Mouse (Mus musculus): ENCODE measurements around the gene Fmnl1.

The Fmnl1 gene

DNA sequence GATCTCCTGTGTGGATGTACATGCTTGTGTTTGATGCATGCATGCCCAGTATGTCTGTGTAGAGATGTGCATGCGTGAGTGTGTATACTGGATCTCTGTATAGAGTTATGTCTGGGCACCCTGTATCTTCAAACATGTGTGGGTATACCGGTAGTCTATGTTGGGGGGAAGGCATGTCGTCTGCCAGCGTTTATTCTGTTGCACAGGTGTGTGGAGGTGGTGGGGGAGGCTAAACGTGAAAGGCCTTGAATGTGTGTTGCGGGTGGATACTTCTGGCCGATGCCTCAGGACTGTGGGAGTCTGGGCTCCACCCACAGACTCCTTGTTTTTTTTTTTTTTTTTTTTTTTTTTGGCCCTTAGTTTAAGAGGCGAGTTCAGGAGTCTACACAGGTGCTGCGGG, 10.4 kb downstream of the Fmnl1 start:
- no peak for DNase-seq (ENCODE audit: low read depth, low spot score)

DNA sequence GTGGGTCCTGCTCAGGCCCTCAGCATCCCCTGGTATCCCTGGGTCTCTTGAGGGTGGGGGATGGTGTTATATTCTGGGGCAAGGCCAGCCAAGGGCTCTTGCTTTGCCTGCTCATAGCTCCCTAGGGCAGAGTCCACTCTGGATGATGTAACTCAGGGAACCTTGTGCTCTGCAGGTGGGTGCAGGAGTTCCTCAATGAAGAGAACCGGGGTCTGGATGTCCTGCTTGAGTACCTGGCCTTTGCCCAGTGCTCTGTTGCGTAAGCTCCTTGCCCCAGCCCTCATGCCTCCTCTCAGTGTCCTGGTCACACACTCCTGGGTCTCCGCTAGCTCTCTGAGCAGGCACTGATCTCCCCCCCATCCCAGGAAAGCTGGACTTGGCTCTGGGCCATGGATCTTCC, 11.0 kb downstream of the Fmnl1 start:
- no peak for DNase-seq (ENCODE audit: low read depth, low spot score)

DNA sequence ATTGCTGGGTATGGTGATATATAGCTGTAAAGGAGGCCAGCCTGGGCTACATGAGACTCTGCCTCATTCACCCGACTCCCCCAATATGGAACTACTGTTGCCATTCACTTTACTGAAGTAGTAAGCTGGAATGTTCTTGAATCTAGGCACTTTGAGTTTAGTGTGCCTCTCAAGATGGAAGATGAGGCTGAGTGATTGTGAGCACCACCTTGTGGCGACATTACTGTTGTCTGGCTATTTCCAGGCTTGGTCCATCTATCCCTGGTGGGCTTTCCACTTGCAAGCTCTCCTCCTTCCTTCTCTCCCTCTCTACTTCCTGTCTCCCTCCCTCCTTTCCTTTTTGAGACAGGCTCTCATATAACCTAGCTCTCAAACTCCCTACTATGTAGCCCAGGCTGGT, 14.0 kb downstream of the Fmnl1 start:
- no peak for DNase-seq (ENCODE audit: low read depth, low spot score)

DNA sequence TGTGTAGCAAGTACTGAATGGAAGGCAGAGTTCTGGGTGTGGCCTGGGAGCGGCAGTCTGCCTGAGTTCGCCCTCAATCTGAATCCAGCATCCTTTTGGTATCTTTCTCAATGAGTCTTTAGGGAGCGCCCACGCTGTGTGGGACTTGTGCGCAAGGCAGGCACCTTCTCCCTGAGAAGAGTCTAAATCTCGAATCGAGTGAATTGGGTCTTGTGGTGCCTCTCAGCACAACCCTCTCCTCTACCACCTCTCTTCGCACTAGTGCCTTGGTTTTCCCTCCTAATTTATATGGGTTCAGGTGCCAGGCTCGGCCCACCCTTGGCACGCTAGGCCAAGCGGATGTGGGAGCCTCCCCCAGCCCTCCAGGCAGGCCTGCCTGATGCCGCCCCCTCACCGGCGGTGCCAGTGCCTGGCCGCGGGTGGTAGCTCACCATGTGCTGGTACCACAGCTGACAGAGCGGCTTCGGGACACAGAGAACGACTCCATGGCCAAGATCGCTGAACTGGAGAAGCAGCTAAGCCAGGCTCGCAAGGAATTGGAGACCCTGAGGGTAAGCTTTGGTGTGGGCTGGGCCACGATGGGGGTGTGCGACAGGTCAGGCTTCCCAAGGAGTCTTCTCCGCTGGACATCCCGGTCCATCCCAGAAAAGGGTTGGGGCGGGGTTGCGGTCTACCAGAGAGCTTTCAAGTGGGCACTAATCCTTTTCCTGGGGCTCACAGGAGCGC, 21.5 kb downstream of the Fmnl1 start:
- DNase-seq (ENCODE audit: low read depth, low spot score): no peak

DNA sequence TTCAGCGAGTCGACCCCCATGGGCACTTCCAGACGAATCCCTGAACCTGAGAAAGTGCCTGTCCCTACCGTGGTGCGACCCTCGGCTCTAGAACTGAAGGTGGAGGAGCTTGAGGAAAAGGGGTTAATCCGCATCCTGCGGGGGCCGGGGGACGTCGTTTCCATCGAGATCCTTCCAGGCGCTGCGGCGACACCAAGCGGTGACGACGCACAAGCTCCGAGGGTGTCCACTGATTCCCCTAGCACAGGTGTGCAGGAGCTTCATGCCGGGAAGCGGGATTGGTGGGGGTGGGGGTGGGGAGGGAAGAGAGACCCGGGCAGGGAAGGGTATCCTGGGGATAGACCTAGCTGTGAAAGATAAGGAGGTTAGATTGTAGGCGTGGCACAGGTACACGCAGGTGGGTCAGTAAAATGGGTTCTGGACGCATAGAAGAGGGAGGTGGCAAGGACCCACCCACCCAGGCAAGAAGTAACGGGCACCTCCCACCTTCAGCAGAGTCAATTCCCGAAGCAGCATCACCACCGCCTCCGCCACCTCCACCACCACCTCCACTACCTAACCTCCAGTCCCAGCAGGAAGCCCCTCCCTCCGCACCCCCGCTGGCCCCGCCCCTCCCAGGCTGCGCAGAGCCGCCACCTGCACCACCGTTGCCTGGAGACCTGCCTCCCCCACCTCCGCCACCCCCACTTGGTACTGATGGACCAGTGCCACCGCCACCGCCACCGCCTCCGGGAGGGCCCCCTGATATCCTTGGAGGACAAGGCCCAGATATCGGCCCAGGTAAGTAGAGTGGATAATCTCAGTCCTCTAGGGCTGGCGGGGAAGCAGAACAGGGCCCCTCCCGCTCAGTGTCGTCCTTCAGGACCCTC, 22.3 kb downstream of the Fmnl1 start:
- no peak for DNase-seq (ENCODE audit: low read depth, low spot score)

DNA sequence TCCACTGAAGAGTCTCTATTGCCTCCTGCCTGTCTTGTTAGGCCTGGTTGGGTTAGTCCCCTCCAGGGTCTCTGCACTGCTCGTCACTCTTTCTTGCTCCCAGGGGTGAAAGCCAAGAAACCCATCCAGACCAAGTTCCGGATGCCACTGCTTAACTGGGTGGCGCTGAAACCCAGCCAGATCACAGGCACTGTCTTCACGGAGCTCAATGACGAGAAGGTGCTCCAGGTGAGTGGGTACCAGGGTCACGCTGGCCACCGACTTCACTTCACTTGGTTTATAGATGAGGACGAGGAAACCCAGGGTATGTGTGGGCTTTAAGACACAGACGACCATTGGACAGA, 22.9 kb downstream of the Fmnl1 start:
- no peak for DNase-seq (ENCODE audit: low read depth, low spot score)

DNA sequence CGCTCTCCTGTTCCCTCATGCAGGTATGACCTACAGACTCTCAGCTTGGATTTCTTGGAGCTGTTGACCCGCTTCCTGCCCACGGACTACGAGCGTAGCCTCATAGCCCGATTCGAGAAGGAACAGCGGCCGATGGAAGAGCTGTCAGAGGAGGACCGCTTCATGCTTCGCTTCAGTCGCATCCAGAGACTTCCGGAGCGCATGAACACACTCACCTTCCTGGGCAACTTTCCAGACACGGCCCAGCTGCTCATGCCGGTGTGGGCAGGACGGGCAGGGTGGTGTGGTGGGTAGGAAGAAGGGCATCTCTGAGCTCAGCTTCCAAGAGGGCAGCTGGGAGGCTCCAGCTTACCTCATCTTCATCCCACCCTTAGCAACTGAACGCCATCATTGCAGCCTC, 24.3 kb downstream of the Fmnl1 start:
- DNase-seq (ENCODE audit: low read depth, low spot score): no peak

DNA sequence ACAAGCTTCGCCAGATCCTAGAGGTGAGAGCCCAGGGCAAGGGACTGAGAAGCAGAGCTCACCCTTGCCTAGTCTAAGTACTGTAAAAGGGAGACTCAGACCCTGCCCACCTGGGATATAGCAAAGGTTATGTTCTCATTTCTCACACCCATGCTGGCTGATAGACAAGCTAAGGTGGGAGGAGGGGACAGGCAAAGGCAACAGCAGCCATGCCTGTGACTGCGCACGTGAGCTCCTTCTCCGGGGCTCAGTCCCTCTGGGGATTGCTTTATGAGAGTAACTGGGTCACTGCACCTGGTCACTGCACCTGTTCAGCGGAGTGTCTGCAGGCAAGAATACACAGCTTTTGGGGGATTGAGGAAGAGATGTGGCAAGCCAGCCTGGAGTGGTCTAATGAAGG, 24.7 kb downstream of the Fmnl1 start:
- no peak for DNase-seq (ENCODE audit: low read depth, low spot score)

DNA sequence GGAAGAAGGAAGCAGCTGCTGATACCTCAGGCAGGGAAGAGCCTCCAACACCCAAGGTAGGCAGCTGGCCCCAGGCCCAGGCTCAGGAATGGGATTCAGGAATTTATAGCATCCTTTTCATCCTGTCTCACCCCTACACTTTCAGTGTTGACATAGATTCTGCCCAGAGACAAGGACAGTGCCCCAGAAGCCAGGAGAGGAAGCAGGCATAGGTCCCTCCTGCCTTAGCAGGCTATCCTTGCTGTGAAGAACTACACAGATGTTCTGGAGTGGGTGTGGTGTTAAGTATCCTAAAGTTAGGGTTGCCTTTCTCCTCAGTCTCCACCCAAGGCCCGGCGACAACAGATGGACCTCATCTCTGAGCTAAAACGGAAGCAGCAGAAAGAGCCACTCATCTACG, 26.4 kb downstream of the Fmnl1 start:
- DNase-seq (ENCODE audit: low read depth, low spot score): no peak

DNA sequence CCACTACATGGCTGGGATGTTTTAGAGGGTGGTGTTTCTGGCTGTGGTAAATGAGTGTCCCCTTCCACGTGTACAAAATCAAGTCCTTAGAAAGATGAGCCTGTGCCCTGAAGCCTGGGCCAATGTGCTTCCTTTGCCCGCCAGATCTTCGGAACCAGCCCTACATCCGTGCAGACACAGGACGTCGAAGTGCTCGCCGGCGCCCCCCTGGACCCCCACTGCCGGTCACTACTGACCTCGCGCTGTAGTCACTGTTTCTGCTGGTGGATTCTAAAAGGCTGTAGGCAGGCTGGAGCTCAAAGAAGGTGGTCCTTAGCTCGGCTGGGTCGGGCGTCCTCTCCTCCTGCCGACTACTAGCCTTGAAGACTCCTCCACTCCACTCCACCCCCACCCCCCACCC, 27.4 kb downstream of the Fmnl1 start:
- no peak for DNase-seq (ENCODE audit: low read depth, low spot score)

DNA sequence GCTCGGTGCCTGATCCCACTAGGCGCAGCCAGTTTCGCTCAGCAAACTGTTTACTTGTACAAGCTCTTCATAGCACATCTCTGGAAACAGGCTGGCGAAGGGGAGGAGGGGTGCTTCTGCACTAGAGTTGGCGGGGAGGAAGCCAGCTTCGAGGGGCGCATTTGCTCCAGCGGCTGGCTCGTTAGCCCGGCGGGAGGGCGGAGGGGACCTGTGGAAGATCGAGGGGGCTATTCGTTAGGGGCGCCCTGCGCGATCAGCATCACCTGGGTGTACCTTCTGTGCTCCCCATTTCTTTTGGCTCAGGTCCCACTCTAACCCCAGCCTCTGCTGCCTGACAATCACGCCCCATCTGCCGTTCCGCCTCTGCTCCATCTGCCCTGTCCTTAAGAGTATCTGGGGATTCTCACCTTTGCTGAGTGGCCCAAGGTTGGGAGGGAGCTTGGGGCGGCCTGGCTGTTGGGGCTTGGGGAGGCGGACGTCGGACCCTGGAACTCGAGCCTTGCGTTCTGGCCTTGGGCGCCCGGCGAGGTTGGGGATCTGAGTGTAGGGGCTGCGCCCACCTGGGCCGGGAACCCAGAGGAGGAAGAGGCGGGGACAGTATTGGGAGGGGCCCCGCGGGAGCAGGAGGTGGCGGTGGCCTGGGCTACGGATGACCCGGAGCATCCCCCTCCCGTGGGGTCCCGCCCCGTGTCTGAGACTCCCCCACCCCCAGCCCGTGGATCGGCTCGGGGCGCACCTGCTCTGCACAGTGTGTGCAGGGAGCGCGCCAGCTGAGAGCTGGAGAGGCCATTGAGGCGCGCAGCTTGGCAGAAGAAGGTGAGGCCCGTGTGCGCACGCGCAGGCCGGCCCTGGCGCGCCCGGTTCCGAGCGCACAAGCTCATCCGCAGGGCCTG, 28.2 kb downstream of the Fmnl1 start:
- DNase-seq (ENCODE audit: low read depth, low spot score): no peak

DNA sequence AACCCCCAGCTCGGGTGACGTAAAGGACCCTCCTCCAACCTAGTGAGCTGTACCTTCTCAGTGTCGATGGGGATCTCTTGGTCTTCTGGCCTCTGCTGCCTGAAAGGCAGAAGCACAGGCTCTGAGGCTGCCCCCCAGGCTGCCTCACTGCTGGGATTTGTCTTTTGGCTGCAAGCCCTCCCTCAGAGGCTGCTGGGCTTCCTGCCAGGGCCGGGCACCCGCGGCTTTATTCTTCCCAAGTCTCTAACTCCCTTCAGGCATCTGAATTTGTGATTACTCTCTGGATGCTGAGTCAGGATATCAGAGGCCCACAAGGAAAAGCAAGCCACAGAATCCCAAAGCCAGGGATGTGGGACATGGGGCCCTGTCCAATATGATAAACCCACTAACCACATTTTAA, 30.8 kb downstream of the Fmnl1 start:
- no peak for DNase-seq (ENCODE audit: low read depth, low spot score)

DNA sequence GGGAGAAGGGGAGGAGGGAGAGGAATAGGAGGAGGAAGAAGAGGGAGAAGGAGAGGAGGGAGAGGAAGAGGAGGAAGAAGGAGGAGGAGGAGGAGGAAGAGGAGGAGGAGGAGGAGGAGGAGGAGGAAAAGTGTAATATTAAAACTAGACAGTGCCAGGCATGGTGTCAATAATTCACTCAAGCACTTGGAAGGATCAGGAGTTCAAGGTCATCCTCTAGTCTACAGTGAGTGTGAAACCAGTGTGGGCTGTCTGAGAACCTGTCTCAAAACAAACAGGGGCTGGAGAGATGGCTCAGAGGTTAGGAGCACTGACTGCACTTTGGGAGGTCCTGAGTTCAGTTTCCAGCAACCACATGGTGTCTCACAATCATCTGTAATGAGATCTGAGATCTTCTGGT, 31.5 kb downstream of the Fmnl1 start:
- no peak for DNase-seq (ENCODE audit: low read depth, low spot score)

DNA sequence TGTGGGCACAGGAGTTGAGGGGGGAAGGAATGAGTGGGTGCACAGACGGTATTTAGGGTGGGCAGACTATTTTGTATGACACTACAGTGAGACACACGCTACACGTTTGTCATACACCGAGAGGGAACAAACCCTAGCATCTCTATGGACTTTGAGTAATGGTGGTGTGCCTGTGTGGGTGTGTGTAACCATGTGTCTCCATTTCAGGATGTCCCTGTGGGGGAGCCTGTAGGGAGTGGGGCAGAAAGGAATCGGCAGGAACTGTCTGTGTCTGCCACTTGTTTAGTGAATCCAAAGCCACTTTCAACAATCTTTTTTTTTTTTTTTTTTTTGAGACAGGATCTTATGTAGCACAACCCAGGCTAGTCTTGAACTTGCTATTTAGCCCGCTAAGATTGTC, 35.3 kb downstream of the Fmnl1 start:
- no peak for DNase-seq (ENCODE audit: low read depth, low spot score)

DNA sequence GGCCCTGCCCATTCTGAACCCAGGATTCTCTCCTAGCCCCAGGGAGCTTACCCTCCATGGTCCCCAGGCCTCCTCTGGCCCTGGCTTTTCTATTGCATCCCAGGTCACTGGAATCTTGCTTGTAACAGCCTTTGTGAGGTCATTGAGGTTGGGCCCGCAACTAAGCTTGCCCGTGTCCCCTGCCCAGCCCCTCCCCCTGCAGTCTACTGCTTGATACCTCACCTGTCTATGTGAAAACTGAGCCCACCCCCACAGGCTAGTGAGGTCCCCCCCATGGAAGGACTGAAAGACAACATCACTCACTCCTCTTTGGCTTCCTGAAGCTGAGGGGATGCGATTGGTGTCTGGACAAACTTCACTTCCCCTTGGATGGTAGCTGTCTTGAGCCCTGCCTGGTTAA, 37.6 kb downstream of the Fmnl1 start, which contains the start of gene 1700023F06Rik:
1700023F06Rik (minus strand) TSS at position 101 of the 400 bp plus-strand sequence.
- no peak for DNase-seq (ENCODE audit: low read depth, low spot score)

DNA sequence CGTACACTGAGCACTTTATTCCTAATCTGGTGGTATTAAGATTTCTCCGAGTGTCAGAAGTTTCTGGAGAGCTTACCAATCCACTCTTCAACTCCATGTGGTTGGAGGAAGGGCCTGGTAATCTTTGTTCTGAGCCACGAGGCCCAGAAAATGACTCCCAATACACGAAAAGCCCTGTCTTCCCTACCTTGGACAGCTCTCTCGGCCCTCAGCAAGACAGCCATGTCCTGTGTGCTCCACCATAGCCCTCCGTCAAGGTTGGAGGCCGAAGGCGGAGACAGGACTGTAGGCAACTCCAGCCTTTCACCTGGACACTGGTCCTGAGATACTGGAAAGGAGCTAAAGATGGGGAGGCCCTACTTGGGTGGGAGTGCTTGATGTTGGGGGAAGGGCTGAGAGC, 39.4 kb downstream of the Fmnl1 start:
- no peak for DNase-seq (ENCODE audit: low read depth, low spot score)

DNA sequence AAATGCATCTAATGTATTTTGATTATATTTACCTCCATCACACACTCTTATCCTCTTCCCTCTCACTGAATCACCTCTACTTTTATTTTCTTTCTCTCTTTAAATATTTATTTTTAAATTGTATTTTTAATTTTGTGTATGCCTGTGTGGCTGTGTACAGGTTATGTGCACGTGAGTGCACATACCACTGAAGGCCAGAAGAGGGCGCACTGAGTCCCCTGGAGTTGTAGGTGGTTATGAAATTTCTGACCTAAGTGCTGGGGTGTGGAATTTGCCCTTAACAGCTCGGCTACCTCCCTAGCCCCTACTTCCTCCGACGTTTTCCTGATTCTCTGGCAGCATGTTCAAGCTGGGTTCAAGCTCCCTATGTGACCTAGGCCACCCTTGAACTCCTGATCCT, 42.8 kb downstream of the Fmnl1 start:
- DNase-seq (ENCODE audit: low read depth, low spot score): no peak

DNA sequence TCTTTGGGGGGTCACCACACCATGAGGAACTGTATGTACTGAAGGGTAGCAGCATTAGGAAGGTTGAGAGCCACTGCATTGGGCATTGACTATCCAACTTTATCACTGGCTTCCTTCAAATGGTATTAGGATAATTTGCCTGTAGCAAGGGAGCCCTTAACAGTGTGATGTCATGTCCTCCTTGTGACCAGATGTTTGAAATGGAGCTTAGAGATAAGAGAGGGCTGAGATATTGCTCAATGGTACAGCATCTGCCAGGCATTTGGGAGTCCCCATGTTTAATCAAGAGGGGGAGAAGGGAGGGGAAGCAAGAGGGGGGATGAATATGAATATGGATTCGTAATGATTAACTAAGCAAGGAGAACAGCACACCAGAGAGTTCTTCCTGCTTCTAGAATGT, 44.4 kb downstream of the Fmnl1 start:
- DNase-seq (ENCODE audit: low read depth, low spot score): no peak

DNA sequence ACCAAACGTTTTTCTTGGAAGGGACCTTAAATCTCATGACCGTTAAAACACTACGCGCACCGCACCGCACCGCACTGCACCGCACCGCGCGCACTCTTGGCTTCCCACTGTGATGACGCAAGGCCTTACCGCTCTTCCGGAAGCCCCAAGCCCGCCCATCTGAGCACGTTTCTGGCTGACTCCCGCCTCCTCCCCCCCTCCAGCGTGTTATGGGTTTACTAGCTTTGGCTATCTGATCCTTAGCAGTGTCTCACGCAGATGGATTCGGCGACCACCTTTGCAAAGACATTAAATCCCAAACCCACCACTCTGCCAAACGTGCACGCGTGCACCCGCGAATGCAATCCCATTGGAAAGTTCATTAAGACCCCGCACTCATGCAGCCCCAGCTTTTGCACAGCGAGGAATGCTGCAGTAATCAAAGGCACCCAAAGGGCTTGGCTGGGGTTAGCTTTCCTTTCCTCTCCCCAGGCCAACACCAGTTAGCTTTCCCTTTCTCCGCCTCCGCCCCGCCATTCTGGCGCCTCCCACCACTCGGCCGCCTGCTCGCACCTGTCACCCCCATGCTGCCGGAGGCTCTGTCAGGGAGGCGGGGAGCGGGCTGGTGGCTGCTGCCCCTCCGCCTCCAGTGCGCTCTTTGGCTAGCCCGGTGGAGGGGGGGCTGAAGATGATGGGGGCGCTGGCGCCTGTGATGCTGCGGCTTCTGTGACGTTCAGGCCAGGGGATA, 47.0 kb downstream of the Fmnl1 start, which contains the start of gene Spata32:
Spata32 (minus strand) TSS at position 643 of the 727 bp plus-strand sequence.
- DNase-seq (ENCODE audit: low read depth, low spot score): no peak

DNA sequence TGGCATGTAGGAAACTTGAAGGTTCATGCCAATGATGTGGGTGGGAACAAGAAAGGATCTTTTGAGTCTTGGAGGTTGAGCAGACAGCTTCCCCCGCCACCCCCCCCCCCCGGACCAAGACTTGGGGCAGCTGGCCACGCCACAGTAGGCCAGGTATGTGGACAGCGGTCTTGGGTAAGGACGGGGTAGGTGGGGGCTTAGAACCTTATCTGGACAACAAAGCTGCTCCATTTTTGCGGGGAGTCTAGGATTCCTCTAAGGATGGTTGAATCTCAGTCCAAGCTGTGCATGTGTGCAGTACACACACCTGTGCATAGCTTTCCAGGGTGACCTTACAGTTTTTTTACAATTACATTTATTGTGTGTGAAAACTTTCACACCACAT, 47.6 kb downstream of the Fmnl1 start:
- no peak for DNase-seq (ENCODE audit: low read depth, low spot score)

DNA sequence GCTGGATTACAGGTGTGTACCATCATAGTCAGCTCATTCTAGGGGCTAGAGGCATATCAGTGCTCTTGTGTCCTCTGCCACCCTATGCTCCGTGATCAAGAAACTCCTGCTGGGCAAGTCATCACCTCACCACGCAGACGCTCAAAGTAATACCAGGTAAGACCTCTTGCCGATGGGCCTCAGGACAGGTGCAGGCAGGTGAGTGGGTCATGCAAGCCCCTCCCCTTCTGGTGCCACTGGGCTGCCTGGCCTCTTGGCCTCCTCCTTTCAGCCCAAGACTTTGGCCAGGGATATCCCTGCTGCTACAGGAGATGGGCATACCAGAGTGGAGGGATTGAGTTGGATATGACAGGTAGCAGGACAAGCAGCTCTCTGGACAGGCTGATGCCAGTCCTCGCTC, 48.4 kb downstream of the Fmnl1 start:
- DNase-seq (ENCODE audit: low read depth, low spot score): no peak
